Mouse (Mus musculus): Measurements from ENCODE around the gene Smu1.

DNA sequence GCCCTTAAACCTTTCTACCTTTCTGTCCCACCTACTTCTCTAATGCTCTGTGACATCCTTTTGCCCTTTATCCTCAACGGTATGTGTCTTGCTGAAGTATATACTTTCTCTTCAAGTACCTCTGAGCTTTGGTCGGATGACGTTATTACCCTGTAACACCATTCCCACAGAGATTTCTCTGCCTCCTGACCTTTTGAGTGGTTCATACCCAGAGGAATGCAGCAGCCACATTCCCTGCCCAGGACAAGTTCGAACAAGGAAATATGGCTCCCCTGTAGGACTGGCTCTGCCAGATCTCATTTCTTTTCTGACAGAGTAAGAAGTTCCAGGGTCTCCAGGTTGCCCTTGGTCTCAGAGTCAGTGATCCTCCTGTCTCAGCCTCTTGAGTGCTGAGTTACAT lies 44.2 kb upstream of the Smu1 start:
- TF ChIP-seq CTCF (IDR thresholded peaks at IDR 0.05; ENCODE audit: low read depth, low read length) (no peak), POLR2A (IDR thresholded peaks at IDR 0.05; ENCODE audit: borderline replicate concordance, low read depth, low read length) (no peak)
